Mouse (Mus musculus): Measurements from ENCODE around the gene Olfr1043. TPM values are rescaled to one million over a fixed set of nuclear protein-coding genes. Genes with fewer than 3 reads are reported as not detected.
"Not testable (repeated sequence)": the region's sequence is repeated elsewhere in the genome, so short reads cannot be mapped to it uniquely, and the experiment has no call there.

Gene Olfr1043
- polyA plus RNA-seq (2016; fragmentation: Nextera tagmentation; extraction: Ambion mirVana) = not detected in 2 replicates

GRCm38 (mm10) chr2:86167422-86167821, at the start of gene Olfr1043:
Gene Olfr1043, minus strand, starts transcription at chr2:86167522.
- H3K4me1 ChIP-seq = no peaks in the 10 kb centered on the region
- H3K9me3 ChIP-seq (replicated peaks) = no peaks in the 10 kb centered on the region
- H3K27me3 ChIP-seq (ENCODE audit: low read depth, poor library complexity, severe bottlenecking) = no peaks in the 10 kb centered on the region
- H3K4me3 ChIP-seq = no peak within 1 kb of the TSS
- no peak for DNase-seq (ENCODE audit: low spot score)
- no peak within 1 kb of the TSS for H3K27ac ChIP-seq
- H3K36me3 ChIP-seq = no peaks in the 10 kb centered on the region
- WGBS = 95% methylated on average over 2 of the region's 2 CpGs

- Histone ChIP-seq H3K27ac (no peak within 1 kb of the TSS), H3K4me1 (no peaks in the 10 kb centered on the region)
These were observed 35.6 kb upstream of the Olfr1043 start, which contains the start of gene Olfr1045 for GRCm38 (mm10) chr2:86202909-86203308. Gene Olfr1045, minus strand, starts transcription at chr2:86203009.

GRCm38 (mm10) chr2:86195863-86196262, 28.5 kb upstream of the Olfr1043 start:
- WGBS = 52% methylated on average over 1 of the region's 1 CpGs
- no peak overlapping the region for H3K27ac ChIP-seq
- no peaks in the 10 kb centered on the region for H3K9me3 ChIP-seq (replicated peaks)
- no peaks in the 10 kb centered on the region for H3K27me3 ChIP-seq (ENCODE audit: low read depth, poor library complexity, severe bottlenecking)
- no peaks in the 10 kb centered on the region for H3K36me3 ChIP-seq
- no peaks in the 10 kb centered on the region for H3K4me1 ChIP-seq
- DNase-seq (ENCODE audit: low spot score) = no peak
- no peak overlapping the region for H3K4me3 ChIP-seq

More at GRCm38 (mm10) chr2:86202909-86203308, 35.6 kb upstream of the Olfr1043 start, which contains the start of gene Olfr1045:
- no peak for DNase-seq (ENCODE audit: low spot score)
- no peak within 1 kb of the TSS for H3K4me3 ChIP-seq
- H3K36me3 ChIP-seq = no peaks in the 10 kb centered on the region
- H3K9me3 ChIP-seq (replicated peaks) = no peaks in the 10 kb centered on the region
- H3K27me3 ChIP-seq (ENCODE audit: low read depth, poor library complexity, severe bottlenecking) = no peaks in the 10 kb centered on the region

GRCm38 (mm10) chr2:86185583-86185982, 18.3 kb upstream of the Olfr1043 start, which contains the start of gene Olfr52:
Gene Olfr52, minus strand, starts transcription at chr2:86185683.
- H3K27me3 ChIP-seq (ENCODE audit: low read depth, poor library complexity, severe bottlenecking) = no peaks in the 10 kb centered on the region
- H3K9me3 ChIP-seq (replicated peaks) = no peaks in the 10 kb centered on the region
- no peaks in the 10 kb centered on the region for H3K36me3 ChIP-seq
- H3K27ac ChIP-seq = no peak within 1 kb of the TSS
- DNase-seq (ENCODE audit: low spot score) = no peak
- no peak within 1 kb of the TSS for H3K4me3 ChIP-seq
- H3K4me1 ChIP-seq = no peaks in the 10 kb centered on the region

GRCm38 (mm10) chr2:86179950-86180349, 12.6 kb upstream of the Olfr1043 start:
- 81% methylated on average over 3 of the region's 3 CpGs for WGBS
- Histone ChIP-seq H3K27me3 (ENCODE audit: low read depth, poor library complexity, severe bottlenecking) (no peaks in the 10 kb centered on the region), H3K36me3 (no peaks in the 10 kb centered on the region), H3K4me3 (no peak overlapping the region), H3K4me1 (no peaks in the 10 kb centered on the region), H3K9me3 (replicated peaks) (no peaks in the 10 kb centered on the region), H3K27ac (no peak overlapping the region)
- no peak for DNase-seq (ENCODE audit: low spot score)

- Histone ChIP-seq H3K36me3 (no peaks in the 10 kb centered on the region), H3K27me3 (ENCODE audit: low read depth, poor library complexity, severe bottlenecking) (no peaks in the 10 kb centered on the region), H3K4me3 (no peak within 1 kb of the TSS), H3K27ac (no peak within 1 kb of the TSS), H3K9me3 (replicated peaks) (no peaks in the 10 kb centered on the region), H3K4me1 (no peaks in the 10 kb centered on the region)
- no peak for DNase-seq (ENCODE audit: low spot score)
These were observed 10.4 kb upstream of the Olfr1043 start, which contains the start of gene Olfr1044 for GRCm38 (mm10) chr2:86177720-86178119. Gene Olfr1044, minus strand, starts transcription at chr2:86177820.

GRCm38 (mm10) chr2:86175422-86175821, 8.1 kb upstream of the Olfr1043 start:
- not testable (repeated sequence) for H3K27ac ChIP-seq; H3K4me3 ChIP-seq; H3K27me3 ChIP-seq (ENCODE audit: low read depth, poor library complexity, severe bottlenecking); DNase-seq (ENCODE audit: low spot score); H3K36me3 ChIP-seq; H3K9me3 ChIP-seq (replicated peaks); H3K4me1 ChIP-seq
- 87% methylated on average over 7 of the region's 7 CpGs for WGBS

- Histone ChIP-seq H3K4me1 (no peaks in the 10 kb centered on the region), H3K27me3 (ENCODE audit: low read depth, poor library complexity, severe bottlenecking) (no peaks in the 10 kb centered on the region), H3K36me3 (no peaks in the 10 kb centered on the region), H3K27ac (no peak within 1 kb of the TSS), H3K9me3 (replicated peaks) (no peaks in the 10 kb centered on the region), H3K4me3 (no peak within 1 kb of the TSS)
- DNase-seq (ENCODE audit: low spot score) = no peak
- WGBS = 90% methylated on average over 2 of the region's 2 CpGs
These were observed 5.6 kb downstream of the Olfr1043 start, which contains the start of gene Olfr1042 for GRCm38 (mm10) chr2:86161738-86162137. Gene Olfr1042, minus strand, starts transcription at chr2:86161838.

GRCm38 (mm10) chr2:86146632-86147031, 20.7 kb downstream of the Olfr1043 start, which contains the start of gene Olfr1040:
Gene Olfr1040, minus strand, starts transcription at chr2:86146732.
- DNase-seq (ENCODE audit: low spot score) = no peak
- no peaks in the 10 kb centered on the region for H3K9me3 ChIP-seq (replicated peaks)
- H3K36me3 ChIP-seq = no peaks in the 10 kb centered on the region
- H3K4me3 ChIP-seq = no peak within 1 kb of the TSS
- no peak within 1 kb of the TSS for H3K27ac ChIP-seq
- WGBS = 82% methylated on average over 1 of the region's 1 CpGs
- H3K4me1 ChIP-seq = no peaks in the 10 kb centered on the region
- no peaks in the 10 kb centered on the region for H3K27me3 ChIP-seq (ENCODE audit: low read depth, poor library complexity, severe bottlenecking)

- DNase-seq (ENCODE audit: low spot score) = no peak
- WGBS = 97% methylated on average over 1 of the region's 1 CpGs
- Histone ChIP-seq H3K36me3 (no peaks in the 10 kb centered on the region), H3K27me3 (ENCODE audit: low read depth, poor library complexity, severe bottlenecking) (no peaks in the 10 kb centered on the region), H3K9me3 (replicated peaks) (no peaks in the 10 kb centered on the region), H3K27ac (no peak within 1 kb of the TSS), H3K4me1 (no peaks in the 10 kb centered on the region), H3K4me3 (no peak within 1 kb of the TSS)
These were observed 31.5 kb downstream of the Olfr1043 start, which contains the start of gene Olfr1039 for GRCm38 (mm10) chr2:86135828-86136227. Gene Olfr1039, minus strand, starts transcription at chr2:86135928.

Other genes starting within 250 kb of the Olfr1043 start
- not detected in 2 replicates for gene Olfr1026, start 246.0 kb downstream of the Olfr1043 start, polyA plus RNA-seq (2016; fragmentation: Nextera tagmentation; extraction: Ambion mirVana)
- gene Olfr1028, start 217.1 kb downstream of the Olfr1043 start, polyA plus RNA-seq (2016; fragmentation: Nextera tagmentation; extraction: Ambion mirVana) = not detected in 2 replicates
- not detected in 2 replicates for gene Olfr1029, start 193.6 kb downstream of the Olfr1043 start, polyA plus RNA-seq (2016; fragmentation: Nextera tagmentation; extraction: Ambion mirVana)
- not detected in 2 replicates for gene Olfr1030, start 188.2 kb downstream of the Olfr1043 start, polyA plus RNA-seq (2016; fragmentation: Nextera tagmentation; extraction: Ambion mirVana)
- gene Olfr1031, start 177.2 kb downstream of the Olfr1043 start, polyA plus RNA-seq (2016; fragmentation: Nextera tagmentation; extraction: Ambion mirVana) = not detected in 2 replicates
- not detected in 2 replicates for gene Olfr1032, start 162.0 kb downstream of the Olfr1043 start, polyA plus RNA-seq (2016; fragmentation: Nextera tagmentation; extraction: Ambion mirVana)
- not detected in 2 replicates for gene Olfr1033, start 146.9 kb downstream of the Olfr1043 start, polyA plus RNA-seq (2016; fragmentation: Nextera tagmentation; extraction: Ambion mirVana)
- not detected in 2 replicates for gene Olfr1034, start 121.7 kb downstream of the Olfr1043 start, polyA plus RNA-seq (2016; fragmentation: Nextera tagmentation; extraction: Ambion mirVana)
- not detected in 2 replicates for gene Olfr1036, start 93.5 kb downstream of the Olfr1043 start, polyA plus RNA-seq (2016; fragmentation: Nextera tagmentation; extraction: Ambion mirVana)
- not detected in 2 replicates for gene Olfr1037, start 80.1 kb downstream of the Olfr1043 start, polyA plus RNA-seq (2016; fragmentation: Nextera tagmentation; extraction: Ambion mirVana)
- gene Olfr1039, start 31.6 kb downstream of the Olfr1043 start, polyA plus RNA-seq (2016; fragmentation: Nextera tagmentation; extraction: Ambion mirVana) = not detected in 2 replicates
- not detected in 2 replicates for gene Olfr1040, start 20.8 kb downstream of the Olfr1043 start, polyA plus RNA-seq (2016; fragmentation: Nextera tagmentation; extraction: Ambion mirVana)
- not detected in 2 replicates for gene Olfr1042, start 5.7 kb downstream of the Olfr1043 start, polyA plus RNA-seq (2016; fragmentation: Nextera tagmentation; extraction: Ambion mirVana)
- not detected in 2 replicates for gene Olfr1044, start 10.3 kb upstream of the Olfr1043 start, polyA plus RNA-seq (2016; fragmentation: Nextera tagmentation; extraction: Ambion mirVana)
- gene Olfr52, start 18.2 kb upstream of the Olfr1043 start, polyA plus RNA-seq (2016; fragmentation: Nextera tagmentation; extraction: Ambion mirVana) = not detected in 2 replicates
- gene Olfr1045, start 35.5 kb upstream of the Olfr1043 start, polyA plus RNA-seq (2016; fragmentation: Nextera tagmentation; extraction: Ambion mirVana) = not detected in 2 replicates
- not detected in 2 replicates for gene Olfr1046, start 51.8 kb upstream of the Olfr1043 start, polyA plus RNA-seq (2016; fragmentation: Nextera tagmentation; extraction: Ambion mirVana)
- gene Olfr1047, start 63.9 kb upstream of the Olfr1043 start, polyA plus RNA-seq (2016; fragmentation: Nextera tagmentation; extraction: Ambion mirVana) = not detected in 2 replicates
- gene Olfr1048, start 72.8 kb upstream of the Olfr1043 start, polyA plus RNA-seq (2016; fragmentation: Nextera tagmentation; extraction: Ambion mirVana) = not detected in 2 replicates
- gene Olfr1049, start 90.8 kb upstream of the Olfr1043 start, polyA plus RNA-seq (2016; fragmentation: Nextera tagmentation; extraction: Ambion mirVana) = not detected in 2 replicates
- gene Olfr1051, start 111.6 kb upstream of the Olfr1043 start, polyA plus RNA-seq (2016; fragmentation: Nextera tagmentation; extraction: Ambion mirVana) = not detected in 2 replicates
- not detected in 2 replicates for gene Olfr1052, start 124.9 kb upstream of the Olfr1043 start, polyA plus RNA-seq (2016; fragmentation: Nextera tagmentation; extraction: Ambion mirVana)
- not detected in 2 replicates for gene Olfr1053, start 147.8 kb upstream of the Olfr1043 start, polyA plus RNA-seq (2016; fragmentation: Nextera tagmentation; extraction: Ambion mirVana)
- not detected in 2 replicates for gene Olfr1054, start 167.9 kb upstream of the Olfr1043 start, polyA plus RNA-seq (2016; fragmentation: Nextera tagmentation; extraction: Ambion mirVana)
- not detected in 2 replicates for gene Olfr1055, start 182.8 kb upstream of the Olfr1043 start, polyA plus RNA-seq (2016; fragmentation: Nextera tagmentation; extraction: Ambion mirVana)
- not detected in 2 replicates for gene Olfr1056, start 194.9 kb upstream of the Olfr1043 start, polyA plus RNA-seq (2016; fragmentation: Nextera tagmentation; extraction: Ambion mirVana)
- not detected in 2 replicates for gene Olfr1057, start 210.9 kb upstream of the Olfr1043 start, polyA plus RNA-seq (2016; fragmentation: Nextera tagmentation; extraction: Ambion mirVana)
- gene Olfr1058, start 221.0 kb upstream of the Olfr1043 start, polyA plus RNA-seq (2016; fragmentation: Nextera tagmentation; extraction: Ambion mirVana) = not detected in 2 replicates
- gene Olfr1061, start 246.5 kb upstream of the Olfr1043 start, polyA plus RNA-seq (2016; fragmentation: Nextera tagmentation; extraction: Ambion mirVana) = not detected in 2 replicates

All from limb, embryonic 10.5 days (tissue).